Mouse (Mus musculus) G1E (cell line): ENCODE data around the gene Evi2a.

ENCODE experiments used
- CTCF ChIP-seq: IDR thresholded peaks from 2 replicates; pipeline ENCODE4 v1.5.1; 2012; ENCODE audit warnings: low read depth, low read length, inconsistent platforms, mixed read lengths
- GATA1 ChIP-seq: IDR thresholded peaks from 2 replicates; pipeline ENCODE4 v1.6.1; 2012; ENCODE audit warnings: borderline replicate concordance, low read length, inconsistent platforms, mixed read lengths
- GATA2 ChIP-seq: IDR thresholded peaks from 2 replicates; pipeline ENCODE4 v1.6.1; 2012; ENCODE audit warnings: low read depth, low read length, inconsistent platforms, borderline replicate concordance
- POLR2AphosphoS5 ChIP-seq: IDR thresholded peaks from 2 replicates; pipeline ENCODE4 v1.6.1; 2012; ENCODE audit warnings: low read depth, low read length, inconsistent platforms; ENCODE audit not compliant: insufficient replicate concordance
- TAL1 ChIP-seq: conservative IDR thresholded peaks from 2 replicates; pipeline ENCODE4 v1.6.1; 2012; ENCODE audit warnings: low read depth, low read length, inconsistent platforms, mixed read lengths

- TF ChIP-seq CTCF: no peak
- TF ChIP-seq GATA1: no peak
- TF ChIP-seq POLR2AphosphoS5: no peak
- no peak for TF ChIP-seq TAL1
- no peak for TF ChIP-seq GATA2
Observed at GRCm38 (mm10) chr11:79515798-79516197, 14.6 kb downstream of the Evi2a start.
